Mouse (Mus musculus) stomach, embryonic 14.5 days (tissue): ENCODE measurements around the gene Helz2. TPM values are rescaled to one million over a fixed set of nuclear protein-coding genes. Genes with fewer than 3 reads are reported as not detected.

ENCODE experiments used
- ATAC-seq: fragments of 200-750 bp; cut with Nextera tagmentation; 2 replicates; pipeline ENCODE4 v1.8.0; 2017; ENCODE audit warnings: low read depth, moderate TSS enrichment; ENCODE audit not compliant: insufficient number of reproducible peaks, insufficient read depth, low FRiP score
- H3K27ac ChIP-seq: fragments of 300-500 bp; sonication (generic); 2 replicates; pipeline ENCODE4 v1.5.1; 2014; ENCODE audit warnings: mild to moderate bottlenecking, low read length, moderate library complexity, mixed read lengths
- H3K27me3 ChIP-seq: fragments of 300-500 bp; sonication (generic); 2 replicates; pipeline ENCODE4 v1.6.1; 2014; ENCODE audit warnings: low read length, control low read depth, mixed read lengths; ENCODE audit not compliant: control insufficient read depth, insufficient read depth
- H3K36me3 ChIP-seq: fragments of 300-500 bp; sonication (generic); 2 replicates; pipeline ENCODE4 v1.6.1; 2014; ENCODE audit warnings: mild to moderate bottlenecking, control low read depth, low read length, moderate library complexity, mixed read lengths; ENCODE audit not compliant: control insufficient read depth, insufficient read depth
- H3K4me1 ChIP-seq: fragments of 300-500 bp; sonication (generic); 2 replicates; pipeline ENCODE4 v1.6.1; 2014; ENCODE audit warnings: low read length, control low read depth, mixed read lengths; ENCODE audit not compliant: control insufficient read depth, insufficient read depth
- H3K4me2 ChIP-seq: fragments of 300-500 bp; sonication (generic); replicated peaks from 2 replicates; pipeline ENCODE4 v1.6.1; 2014; ENCODE audit warnings: low read depth, low read length, control low read depth
- H3K4me3 ChIP-seq: fragments of 300-500 bp; sonication (generic); 2 replicates; pipeline ENCODE4 v1.5.1; 2014; ENCODE audit warnings: low read depth, low read length, control low read depth
- H3K9ac ChIP-seq: fragments of 300-500 bp; sonication (generic); replicated peaks from 2 replicates; pipeline ENCODE4 v1.6.1; 2014; ENCODE audit warnings: low read depth, mild to moderate bottlenecking, control low read depth, low read length, moderate library complexity, mixed read lengths
- H3K9me3 ChIP-seq: fragments of 300-500 bp; sonication (generic); 2 replicates; pipeline ENCODE4 v1.6.1; 2016; ENCODE audit warnings: low read depth, low read length, control low read depth; ENCODE audit not compliant: control insufficient read depth
- WGBS: fragments of 180-500 bp; shearing (Covaris S2); extraction: QIAGEN DNeasy Blood & Tissue Kit; methylation state at CpG from one replicate; pipeline ENCODE4 v1.1.7; 2014; 5-methylcytosine and 5-hydroxymethylcytosine counted together
- polyA plus RNA-seq: library from polyadenylated mRNA; unstranded; fragments of >200 nt; fragmentation: Nextera tagmentation; extraction: Ambion mirVana; gene quantifications from 2 replicates; pipeline ENCODE4 v1.2.1, GENCODE M21; 2014

The Helz2 gene
- polyA plus RNA-seq, 1 experiment from 2014 or later, result 1.5 TPM

GRCm38 (mm10) chr2:181243706-181244394, 2.0 kb upstream of the Helz2 start:
- Histone ChIP-seq H3K4me2 (no peak overlapping the region), H3K9ac (no peak overlapping the region), H3K27ac (no peak overlapping the region), H3K4me1 (no peaks in the 10 kb centered on the region), H3K27me3 (no peaks in the 10 kb centered on the region), H3K9me3 (no peaks in the 10 kb centered on the region), H3K36me3 (no peaks in the 10 kb centered on the region), H3K4me3 (no peak overlapping the region)
- ATAC-seq, result no peak
- 34% methylated on average over 11 of the region's 11 CpGs for WGBS

GRCm38 (mm10) chr2:181242314-181242665, 463 bp upstream of the Helz2 start:
- Histone ChIP-seq H3K9me3 (no peaks in the 10 kb centered on the region), H3K4me3 (peak overlapping the region; percentile 42), H3K4me1 (no peaks in the 10 kb centered on the region), H3K27ac (no peak overlapping the region), H3K9ac (no peak overlapping the region), H3K36me3 (no peaks in the 10 kb centered on the region; the same call in 1 of the 2 replicates), H3K27me3 (no peaks in the 10 kb centered on the region), H3K4me2 (peak overlapping the region; percentile 52)
- 44% methylated on average over 3 of the region's 3 CpGs for WGBS
- ATAC-seq, result no peak

- Histone ChIP-seq H3K36me3 (no peaks in the 10 kb centered on the region; the same call in 1 of the 2 replicates), H3K4me3 (no peak overlapping the region; the same call in 1 of the 2 replicates), H3K27me3 (no peaks in the 10 kb centered on the region), H3K4me1 (no peaks in the 10 kb centered on the region), H3K4me2 (peak overlapping the region; percentile 52), H3K27ac (no peak overlapping the region), H3K9me3 (no peaks in the 10 kb centered on the region), H3K9ac (no peak overlapping the region)
- no peak for ATAC-seq
- WGBS, result 94% methylated on average over 13 of the region's 13 CpGs
These were observed 904 bp downstream of the Helz2 start for GRCm38 (mm10) chr2:181240806-181241440.

GRCm38 (mm10) chr2:181239261-181239660, 2.6 kb downstream of the Helz2 start:
- Histone ChIP-seq H3K27me3 (no peaks in the 10 kb centered on the region), H3K4me2 (no peak overlapping the region), H3K4me1 (no peaks in the 10 kb centered on the region), H3K9me3 (no peaks in the 10 kb centered on the region), H3K36me3 (no peaks in the 10 kb centered on the region; the same call in 1 of the 2 replicates), H3K9ac (no peak overlapping the region), H3K27ac (no peak overlapping the region), H3K4me3 (no peak overlapping the region)
- WGBS, result 95% methylated on average over 9 of the region's 9 CpGs
- no peak for ATAC-seq

GRCm38 (mm10) chr2:181238861-181239260, 3.0 kb downstream of the Helz2 start:
- Histone ChIP-seq H3K9ac (no peak overlapping the region), H3K4me3 (no peak overlapping the region), H3K9me3 (no peaks in the 10 kb centered on the region), H3K27ac (no peak overlapping the region), H3K36me3 (no peaks in the 10 kb centered on the region; the same call in 1 of the 2 replicates), H3K4me1 (no peaks in the 10 kb centered on the region), H3K27me3 (no peaks in the 10 kb centered on the region), H3K4me2 (no peak overlapping the region)
- ATAC-seq, result no peak
- 80% methylated on average over 2 of the region's 2 CpGs for WGBS

GRCm38 (mm10) chr2:181238091-181238610, 3.7 kb downstream of the Helz2 start:
- no peaks in the 10 kb centered on the region for H3K4me1 ChIP-seq
- no peak overlapping the region for H3K9ac ChIP-seq
- no peaks in the 10 kb centered on the region; the same call in 1 of the 2 replicates for H3K36me3 ChIP-seq
- H3K4me2 ChIP-seq, result no peak overlapping the region
- H3K9me3 ChIP-seq, result no peaks in the 10 kb centered on the region
- ATAC-seq, result no peak
- H3K27me3 ChIP-seq, result no peaks in the 10 kb centered on the region
- H3K4me3 ChIP-seq, result no peak overlapping the region
- no peak overlapping the region for H3K27ac ChIP-seq
- 86% methylated on average over 10 of the region's 10 CpGs for WGBS

GRCm38 (mm10) chr2:181237251-181238014, 4.4 kb downstream of the Helz2 start:
- H3K4me2 ChIP-seq, result no peak overlapping the region
- H3K27me3 ChIP-seq, result no peaks in the 10 kb centered on the region
- H3K4me3 ChIP-seq, result no peak overlapping the region
- H3K36me3 ChIP-seq, result no peaks in the 10 kb centered on the region; the same call in 1 of the 2 replicates
- H3K4me1 ChIP-seq, result no peaks in the 10 kb centered on the region
- no peak overlapping the region for H3K27ac ChIP-seq
- ATAC-seq, result no peak
- H3K9ac ChIP-seq, result no peak overlapping the region
- H3K9me3 ChIP-seq, result no peaks in the 10 kb centered on the region
- 91% methylated on average over 17 of the region's 17 CpGs for WGBS
